Mouse (Mus musculus): ENCODE results near the gene Coq2. TPM values are rescaled to one million over a fixed set of nuclear protein-coding genes. Genes with fewer than 3 reads are reported as not detected.

Coq2 gene
- polyA plus RNA-seq, 1 experiment, result 35.8 TPM

GRCm38 (mm10) chr5:100710012-100710411 lies 35.1 kb upstream of the Coq2 start:
- H3K36me3 ChIP-seq (ENCODE audit: control insufficient read depth, insufficient read depth), result no peaks in the 10 kb centered on the region
- H3K4me2 ChIP-seq (ENCODE audit: low read depth), result no peak overlapping the region
- TF ChIP-seq CEBPB (IDR thresholded peaks at IDR 0.05; ENCODE audit: insufficient read depth, poor library complexity, severe bottlenecking), result no peak
- no peak for TF ChIP-seq TCF3 (IDR thresholded peaks at IDR 0.05; ENCODE audit: insufficient read length, low read depth)
- no peak for TF ChIP-seq MYOG (IDR thresholded peaks at IDR 0.05; ENCODE audit: control insufficient read depth in 1 of 3, insufficient read depth in 1 of 3, insufficient read length in 2 of 3, low read depth in 2 of 3)
- no peak for TF ChIP-seq POLR2AphosphoS2 (IDR thresholded peaks at IDR 0.05; ENCODE audit: insufficient read length, low read depth)
- no peak for TF ChIP-seq REST (IDR thresholded peaks at IDR 0.05; ENCODE audit: insufficient read depth, insufficient read length)
- no peak for TF ChIP-seq SRF (IDR thresholded peaks at IDR 0.05; ENCODE audit: control insufficient read depth, insufficient read length, low read depth)
- TF ChIP-seq POLR2A (IDR thresholded peaks at IDR 0.05; ENCODE audit: insufficient read length, low read depth), result no peak
- no peak for TF ChIP-seq E2F4 (IDR thresholded peaks at IDR 0.05; ENCODE audit: insufficient read depth)
- no peak for TF ChIP-seq MYOD1 (IDR thresholded peaks at IDR 0.05; ENCODE audit: control insufficient read depth in 1 of 3, insufficient read length in 2 of 3, low read depth in 2 of 3)
- TF ChIP-seq USF1 (IDR thresholded peaks at IDR 0.05; ENCODE audit: low read depth), result no peak
- no peak for TF ChIP-seq TCF12 (IDR thresholded peaks at IDR 0.05; ENCODE audit: insufficient read depth, poor library complexity, severe bottlenecking)
- no peak for TF ChIP-seq MAX (IDR thresholded peaks at IDR 0.05; ENCODE audit: low read depth)
- no peaks in the 10 kb centered on the region for H3K79me2 ChIP-seq (ENCODE audit: control insufficient read depth, insufficient read depth)
- H3ac ChIP-seq (ENCODE audit: control insufficient read depth, insufficient read length), result no peak overlapping the region
- peaks cover 4% of the 10 kb centered on the region for H3K27me3 ChIP-seq (ENCODE audit: control insufficient read depth, insufficient read depth, insufficient read length)
- H3K4me3 ChIP-seq, result no peak overlapping the region

GRCm38 (mm10) chr5:100709035-100709434 lies 34.1 kb upstream of the Coq2 start:
- peaks cover 4% of the 10 kb centered on the region for H3K27me3 ChIP-seq (ENCODE audit: control insufficient read depth, insufficient read depth, insufficient read length)
- TF ChIP-seq TCF12 (IDR thresholded peaks at IDR 0.05; ENCODE audit: insufficient read depth, poor library complexity, severe bottlenecking) (no peak), CEBPB (IDR thresholded peaks at IDR 0.05; ENCODE audit: insufficient read depth, poor library complexity, severe bottlenecking) (no peak), TCF3 (IDR thresholded peaks at IDR 0.05; ENCODE audit: insufficient read length, low read depth) (no peak), USF1 (IDR thresholded peaks at IDR 0.05; ENCODE audit: low read depth) (no peak), SRF (IDR thresholded peaks at IDR 0.05; ENCODE audit: control insufficient read depth, insufficient read length, low read depth) (no peak), POLR2AphosphoS2 (IDR thresholded peaks at IDR 0.05; ENCODE audit: insufficient read length, low read depth) (no peak), E2F4 (IDR thresholded peaks at IDR 0.05; ENCODE audit: insufficient read depth) (no peak), REST (IDR thresholded peaks at IDR 0.05; ENCODE audit: insufficient read depth, insufficient read length) (no peak), MYOG (IDR thresholded peaks at IDR 0.05; ENCODE audit: control insufficient read depth in 1 of 3, insufficient read depth in 1 of 3, insufficient read length in 2 of 3, low read depth in 2 of 3) (no peak), POLR2A (IDR thresholded peaks at IDR 0.05; ENCODE audit: insufficient read length, low read depth) (no peak), MAX (IDR thresholded peaks at IDR 0.05; ENCODE audit: low read depth) (no peak), MYOD1 (IDR thresholded peaks at IDR 0.05; ENCODE audit: control insufficient read depth in 1 of 3, insufficient read length in 2 of 3, low read depth in 2 of 3) (no peak)
- no peak overlapping the region for H3K4me2 ChIP-seq (ENCODE audit: low read depth)
- no peaks in the 10 kb centered on the region for H3K79me2 ChIP-seq (ENCODE audit: control insufficient read depth, insufficient read depth)
- H3ac ChIP-seq (ENCODE audit: control insufficient read depth, insufficient read length), result no peak overlapping the region
- H3K4me3 ChIP-seq, result no peak overlapping the region
- H3K36me3 ChIP-seq (ENCODE audit: control insufficient read depth, insufficient read depth), result no peaks in the 10 kb centered on the region

- Histone ChIP-seq H3K4me3 (no peak overlapping the region), H3K27me3 (ENCODE audit: control insufficient read depth, insufficient read depth, insufficient read length) (peaks cover 4% of the 10 kb centered on the region), H3K4me2 (ENCODE audit: low read depth) (no peak overlapping the region), H3ac (ENCODE audit: control insufficient read depth, insufficient read length) (no peak overlapping the region), H3K36me3 (ENCODE audit: control insufficient read depth, insufficient read depth) (no peaks in the 10 kb centered on the region), H3K79me2 (ENCODE audit: control insufficient read depth, insufficient read depth) (no peaks in the 10 kb centered on the region)
- TF ChIP-seq MAX (IDR thresholded peaks at IDR 0.05; ENCODE audit: low read depth), result no peak
- no peak for TF ChIP-seq CEBPB (IDR thresholded peaks at IDR 0.05; ENCODE audit: insufficient read depth, poor library complexity, severe bottlenecking)
- no peak for TF ChIP-seq SRF (IDR thresholded peaks at IDR 0.05; ENCODE audit: control insufficient read depth, insufficient read length, low read depth)
- TF ChIP-seq MYOD1 (IDR thresholded peaks at IDR 0.05; ENCODE audit: control insufficient read depth in 1 of 3, insufficient read length in 2 of 3, low read depth in 2 of 3), result no peak
- TF ChIP-seq USF1 (IDR thresholded peaks at IDR 0.05; ENCODE audit: low read depth), result no peak
- no peak for TF ChIP-seq MYOG (IDR thresholded peaks at IDR 0.05; ENCODE audit: control insufficient read depth in 1 of 3, insufficient read depth in 1 of 3, insufficient read length in 2 of 3, low read depth in 2 of 3)
- no peak for TF ChIP-seq POLR2AphosphoS2 (IDR thresholded peaks at IDR 0.05; ENCODE audit: insufficient read length, low read depth)
- no peak for TF ChIP-seq POLR2A (IDR thresholded peaks at IDR 0.05; ENCODE audit: insufficient read length, low read depth)
- no peak for TF ChIP-seq TCF12 (IDR thresholded peaks at IDR 0.05; ENCODE audit: insufficient read depth, poor library complexity, severe bottlenecking)
- no peak for TF ChIP-seq TCF3 (IDR thresholded peaks at IDR 0.05; ENCODE audit: insufficient read length, low read depth)
- TF ChIP-seq REST (IDR thresholded peaks at IDR 0.05; ENCODE audit: insufficient read depth, insufficient read length), result no peak
- no peak for TF ChIP-seq E2F4 (IDR thresholded peaks at IDR 0.05; ENCODE audit: insufficient read depth)
These were observed 31.7 kb upstream of the Coq2 start for GRCm38 (mm10) chr5:100706675-100707074.

- H3K36me3 ChIP-seq (ENCODE audit: control insufficient read depth, insufficient read depth), result no peaks in the 10 kb centered on the region
- no peaks in the 10 kb centered on the region for H3K79me2 ChIP-seq (ENCODE audit: control insufficient read depth, insufficient read depth)
- H3K4me3 ChIP-seq, result no peak overlapping the region
- H3K27me3 ChIP-seq (ENCODE audit: control insufficient read depth, insufficient read depth, insufficient read length), result no peaks in the 10 kb centered on the region
- TF ChIP-seq MYOD1 (IDR thresholded peaks at IDR 0.05; ENCODE audit: control insufficient read depth in 1 of 3, insufficient read length in 2 of 3, low read depth in 2 of 3) (no peak), SRF (IDR thresholded peaks at IDR 0.05; ENCODE audit: control insufficient read depth, insufficient read length, low read depth) (no peak), MYOG (IDR thresholded peaks at IDR 0.05; ENCODE audit: control insufficient read depth in 1 of 3, insufficient read depth in 1 of 3, insufficient read length in 2 of 3, low read depth in 2 of 3) (no peak), TCF3 (IDR thresholded peaks at IDR 0.05; ENCODE audit: insufficient read length, low read depth) (no peak), E2F4 (IDR thresholded peaks at IDR 0.05; ENCODE audit: insufficient read depth) (no peak), POLR2A (IDR thresholded peaks at IDR 0.05; ENCODE audit: insufficient read length, low read depth) (no peak), USF1 (IDR thresholded peaks at IDR 0.05; ENCODE audit: low read depth) (no peak), REST (IDR thresholded peaks at IDR 0.05; ENCODE audit: insufficient read depth, insufficient read length) (no peak), TCF12 (IDR thresholded peaks at IDR 0.05; ENCODE audit: insufficient read depth, poor library complexity, severe bottlenecking) (no peak), POLR2AphosphoS2 (IDR thresholded peaks at IDR 0.05; ENCODE audit: insufficient read length, low read depth) (no peak), MAX (IDR thresholded peaks at IDR 0.05; ENCODE audit: low read depth) (no peak), CEBPB (IDR thresholded peaks at IDR 0.05; ENCODE audit: insufficient read depth, poor library complexity, severe bottlenecking) (no peak)
- no peak overlapping the region for H3K4me2 ChIP-seq (ENCODE audit: low read depth)
- no peak overlapping the region for H3ac ChIP-seq (ENCODE audit: control insufficient read depth, insufficient read length)
These were observed 29.3 kb upstream of the Coq2 start for GRCm38 (mm10) chr5:100704272-100704671.
